Mouse (Mus musculus) embryo, embryonic 11.5 days (tissue): ENCODE measurements around the gene Mctp2.

Source experiments
- DNase-seq: peaks from one replicate; pipeline ENCODE4 v3.0.0-alpha.2; 2012; ENCODE audit warnings: low read depth, low spot score

Mctp2 gene

DNA sequence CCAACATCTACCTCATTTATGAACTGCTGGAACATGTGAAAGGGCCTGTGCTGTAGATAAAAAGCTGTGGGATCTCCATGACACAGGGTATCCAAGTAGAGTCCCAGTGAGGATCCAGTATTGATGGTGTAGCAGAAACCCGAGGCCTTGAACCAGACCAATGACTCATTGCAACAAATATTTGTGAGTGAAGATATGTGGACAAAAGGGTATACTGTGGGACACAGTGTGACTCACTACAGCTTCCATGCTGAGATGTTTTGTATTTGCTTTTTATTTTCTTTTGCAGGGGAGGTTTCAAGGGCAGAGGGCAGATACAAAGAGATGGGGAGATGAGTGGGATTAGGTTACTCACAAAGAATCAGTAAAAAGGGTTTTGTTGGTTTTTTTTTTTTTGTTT is 209.4 kb downstream of the Mctp2 start:
- no peak for DNase-seq

DNA sequence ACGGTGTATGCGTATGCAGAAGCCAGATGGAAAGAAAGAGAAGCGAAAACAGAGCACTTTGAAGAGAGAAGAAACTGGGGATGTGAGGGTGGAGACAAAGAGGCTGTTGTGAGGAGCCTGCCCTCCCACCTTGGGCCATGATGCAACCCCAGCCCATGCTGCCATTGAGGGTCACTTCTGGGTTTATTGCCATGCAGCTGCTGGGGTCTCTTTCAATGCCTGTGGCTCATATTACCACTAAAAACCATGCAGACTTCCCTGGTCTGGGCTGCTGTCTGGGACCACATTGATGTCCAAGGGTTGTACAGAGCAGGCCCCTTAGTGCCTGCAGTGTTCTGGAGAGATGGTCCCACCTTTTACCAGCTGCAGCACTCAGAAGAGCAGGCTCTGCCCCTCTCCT is 210.0 kb downstream of the Mctp2 start:
- DNase-seq = no peak

DNA sequence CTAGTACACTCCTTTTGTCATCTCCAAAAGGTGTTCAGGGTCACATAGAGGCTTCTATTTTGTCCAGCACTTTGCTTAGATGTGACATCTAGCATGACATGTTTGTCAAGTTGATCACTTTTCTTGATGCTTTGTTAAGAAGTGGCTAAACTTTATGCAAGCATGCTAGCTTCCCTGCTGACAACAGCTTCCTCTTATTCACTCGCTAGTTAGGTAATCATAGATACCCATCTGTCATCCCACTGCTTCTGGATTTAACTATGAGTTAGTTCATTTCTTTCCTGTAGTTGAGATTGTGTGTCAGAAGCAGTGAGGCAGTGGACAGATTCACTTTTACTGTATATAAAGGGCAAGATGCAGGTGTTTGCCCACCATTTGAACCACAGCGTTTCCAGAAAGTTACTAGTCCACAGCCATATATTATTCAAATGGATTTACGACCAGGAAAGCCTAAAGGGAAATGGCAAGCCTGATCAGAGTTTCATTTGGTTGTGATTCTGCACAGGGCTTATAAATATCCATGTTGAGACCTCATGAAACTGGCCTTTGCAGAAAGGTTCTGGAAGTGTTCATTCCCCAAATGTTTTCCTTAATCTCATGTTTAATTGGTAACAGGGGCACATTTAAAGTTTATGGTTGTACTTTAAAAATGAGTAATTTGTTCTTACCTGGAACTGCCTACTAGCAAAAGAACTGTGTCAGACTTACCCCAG is 216.8 kb downstream of the Mctp2 start:
- DNase-seq = no peak

DNA sequence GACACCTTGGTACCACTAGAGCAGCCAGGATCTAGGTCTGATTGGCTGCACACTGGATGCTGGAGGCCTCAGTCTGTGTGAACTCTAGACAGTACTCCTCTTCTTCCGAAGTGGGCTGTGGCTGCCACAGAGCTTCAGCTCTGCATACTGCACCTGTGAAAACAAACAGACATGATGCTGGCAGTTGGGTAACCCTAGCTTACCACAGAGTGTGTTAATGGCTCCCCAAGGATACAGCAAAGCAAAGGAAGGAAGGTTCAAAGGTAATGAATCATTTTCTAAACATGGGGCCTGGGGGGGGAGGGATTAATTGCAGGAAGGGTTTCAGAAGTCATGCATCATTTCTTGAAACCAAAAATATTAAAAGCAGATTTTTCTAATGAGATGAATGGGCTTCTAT is 225.7 kb downstream of the Mctp2 start:
- DNase-seq = peak; percentile 41

DNA sequence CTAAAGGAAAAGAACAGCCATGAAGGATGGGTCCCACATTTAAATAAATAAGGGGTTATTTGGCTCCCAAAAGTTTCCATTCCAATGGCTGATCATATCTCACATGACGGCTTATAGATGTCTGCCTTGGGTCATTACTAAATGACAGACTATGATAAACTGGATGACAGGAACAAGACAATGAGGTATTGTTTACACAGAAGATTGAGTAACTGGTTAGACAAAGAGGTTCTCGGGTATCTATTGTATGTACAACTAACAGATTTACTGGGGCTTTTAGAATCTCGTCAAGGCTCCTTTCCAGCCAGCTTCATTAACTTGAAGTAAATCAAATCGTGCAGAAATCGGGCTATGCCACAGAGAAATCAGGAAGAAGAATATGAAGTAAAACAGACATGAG is 227.5 kb downstream of the Mctp2 start:
- no peak for DNase-seq

DNA sequence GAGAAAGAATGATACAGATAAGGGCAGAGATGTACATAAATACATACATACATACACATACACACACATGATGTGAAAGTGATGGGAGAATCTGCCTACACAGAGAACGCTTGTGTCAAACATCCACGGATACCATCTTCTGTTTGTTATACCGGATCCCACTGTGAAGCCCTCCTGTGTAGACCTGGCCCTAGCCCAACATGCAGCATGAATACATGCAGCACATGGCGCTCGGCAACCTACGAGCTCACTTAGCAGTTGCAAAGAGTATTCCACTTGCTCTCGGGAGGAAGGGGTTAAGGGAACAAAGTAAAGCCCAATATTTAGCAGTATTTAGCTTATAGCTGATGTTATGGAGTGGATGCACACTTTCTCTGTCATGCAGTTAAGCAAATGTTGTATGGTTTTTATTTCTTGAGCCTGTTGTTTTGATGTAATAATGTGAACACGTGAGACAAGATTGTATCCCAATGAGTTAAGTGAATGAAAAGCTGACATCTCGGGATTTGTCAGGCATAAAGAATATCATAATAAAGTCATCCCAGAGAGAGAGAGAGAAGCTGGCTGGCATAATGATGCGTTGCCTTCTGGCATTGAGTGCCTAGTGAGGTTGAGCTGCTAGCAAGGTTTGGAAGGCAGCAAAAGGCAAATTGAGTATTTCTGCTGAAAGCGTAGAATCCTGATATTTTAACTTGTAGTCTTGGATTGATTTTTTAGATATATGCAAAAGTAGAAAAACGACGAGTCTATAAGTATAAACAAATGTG is 234.8 kb downstream of the Mctp2 start:
- no peak for DNase-seq

DNA sequence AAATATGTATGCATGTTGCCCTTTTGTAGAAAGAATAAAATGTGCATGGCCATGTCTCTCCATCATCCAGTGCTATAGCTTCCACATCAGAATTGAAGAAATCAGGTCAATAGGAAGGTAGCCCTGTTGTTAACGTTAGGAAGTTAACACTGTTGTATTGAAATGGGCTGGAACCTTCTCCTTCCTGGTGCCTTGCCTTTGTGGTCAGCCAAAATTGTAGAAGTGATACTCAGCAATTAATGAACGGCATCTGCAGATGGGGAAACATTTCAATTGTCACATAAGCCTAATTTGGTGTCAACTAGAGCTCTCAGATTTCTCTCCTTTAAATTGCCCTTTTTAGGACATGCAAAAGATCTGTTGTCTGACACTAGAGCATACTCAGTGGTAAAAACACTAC is 238.0 kb downstream of the Mctp2 start:
- DNase-seq = no peak

DNA sequence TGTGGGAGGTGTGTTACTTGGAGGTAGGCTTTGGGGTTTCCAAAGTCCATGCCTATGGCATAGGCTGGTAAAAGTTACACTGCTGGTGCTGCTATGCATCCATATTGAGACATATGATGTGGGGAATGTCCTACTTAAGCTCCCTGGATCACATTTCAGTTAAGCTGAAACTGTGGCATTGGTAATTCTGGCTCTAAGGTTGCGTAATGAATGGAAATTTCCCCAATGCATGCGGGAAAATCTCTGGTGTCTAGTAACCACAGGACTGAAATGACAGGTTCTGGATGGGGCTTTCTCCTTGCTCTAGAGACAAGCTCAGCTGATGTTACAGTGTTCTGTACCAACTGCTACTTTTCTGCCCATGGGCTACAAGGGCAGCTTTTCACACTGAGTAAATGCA is 240.1 kb downstream of the Mctp2 start:
- no peak for DNase-seq

DNA sequence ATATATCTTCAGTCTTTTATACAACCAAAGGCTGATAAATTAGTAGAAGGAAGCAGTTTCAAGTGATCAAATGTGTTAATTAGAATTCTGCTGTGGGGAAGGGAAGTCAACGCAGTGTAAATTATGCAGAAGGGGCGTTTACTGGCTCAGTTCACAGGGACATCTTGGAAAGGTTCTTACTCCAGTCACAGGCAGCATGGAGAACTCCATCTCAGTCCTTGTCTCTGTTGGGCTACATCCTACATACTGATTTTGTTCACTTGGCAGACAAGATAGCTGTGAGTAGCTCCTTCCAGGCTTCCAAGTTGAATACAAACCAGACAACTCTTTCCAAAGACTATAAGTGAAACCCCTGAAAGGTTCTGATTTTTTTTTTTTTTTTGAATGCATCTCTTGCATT is 254.6 kb downstream of the Mctp2 start:
- no peak for DNase-seq

DNA sequence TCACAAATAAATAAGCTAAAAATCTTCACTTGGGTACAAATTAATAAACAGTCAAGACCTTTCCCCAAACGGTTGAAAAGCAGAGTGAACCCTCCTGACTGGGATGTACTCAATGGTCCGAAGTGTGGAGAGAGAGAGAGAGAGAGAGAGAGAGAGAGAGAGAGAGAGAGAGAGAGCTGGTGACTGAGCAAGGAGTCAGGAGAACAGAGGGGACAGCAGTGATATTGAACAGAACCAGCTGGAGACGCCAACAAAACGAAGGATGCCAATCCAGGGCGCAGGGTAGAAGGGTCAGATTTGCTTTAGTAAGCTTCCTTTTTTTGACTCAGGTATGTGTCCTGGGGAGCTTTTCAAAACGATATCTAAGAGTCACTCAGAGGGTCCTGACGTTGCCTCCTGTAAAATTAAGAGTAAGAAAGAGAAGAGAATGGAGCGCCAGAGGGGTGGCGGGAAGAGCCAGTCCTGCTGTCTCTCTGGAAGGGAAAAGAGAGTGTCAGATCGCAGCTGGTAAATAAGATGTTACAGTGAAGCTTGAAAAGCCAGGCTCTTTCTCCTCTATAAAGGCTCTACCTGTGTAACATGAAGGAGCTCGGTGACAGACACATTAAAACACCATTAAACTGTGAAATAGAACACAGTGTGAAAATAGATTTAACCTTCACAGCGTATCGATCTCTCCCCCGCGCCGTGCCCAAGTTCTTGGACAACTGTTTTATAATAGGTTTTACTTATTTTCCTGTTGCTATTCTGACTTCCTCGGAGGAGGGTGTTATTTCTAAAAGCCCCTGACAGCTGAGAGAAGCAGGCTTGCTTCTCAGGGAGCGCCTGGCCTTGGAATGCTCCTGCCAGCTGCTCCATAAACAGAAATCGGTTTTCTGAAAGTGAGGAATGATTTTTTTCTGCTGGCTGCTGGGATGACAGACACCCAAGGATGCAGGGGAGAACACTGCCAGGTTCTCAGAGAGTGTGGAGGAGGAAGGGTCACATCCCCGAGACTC is 258.5 kb downstream of the Mctp2 start:
- DNase-seq = no peak
